Mouse (Mus musculus) neural tube, embryonic 13.5 days (tissue): ENCODE measurements around the gene Mamdc4. TPM values are rescaled to one million over a fixed set of nuclear protein-coding genes. Genes with fewer than 3 reads are reported as not detected.

Experiments used
- ATAC-seq: fragments of 200-750 bp; cut with Nextera tagmentation; 2 replicates; pipeline ENCODE4 v1.8.0; 2017; ENCODE audit warnings: low read depth, mild to moderate bottlenecking, moderate TSS enrichment, moderate library complexity
- H3K27ac ChIP-seq: fragments of 300-500 bp; sonication (generic); replicated peaks from 2 replicates; pipeline ENCODE4 v1.5.1; 2015; ENCODE audit warnings: moderate library complexity, mild to moderate bottlenecking, inconsistent platforms
- H3K27me3 ChIP-seq: fragments of 300-500 bp; sonication (generic); 2 replicates; pipeline ENCODE4 v1.6.1; 2015; ENCODE audit warnings: mild to moderate bottlenecking, inconsistent platforms
- H3K36me3 ChIP-seq: fragments of 300-500 bp; sonication (generic); 2 replicates; pipeline ENCODE4 v1.6.1; 2015; ENCODE audit warnings: mild to moderate bottlenecking, inconsistent platforms
- H3K4me1 ChIP-seq: fragments of 300-500 bp; sonication (generic); replicated peaks from 2 replicates; pipeline ENCODE4 v1.6.1; 2015; ENCODE audit warnings: inconsistent platforms
- H3K4me2 ChIP-seq: fragments of 300-500 bp; sonication (generic); 2 replicates; pipeline ENCODE4 v1.6.1; 2015; ENCODE audit warnings: inconsistent platforms, mild to moderate bottlenecking, moderate library complexity
- H3K4me3 ChIP-seq: fragments of 300-500 bp; sonication (generic); 2 replicates; pipeline ENCODE4 v1.5.1; 2015; ENCODE audit warnings: mild to moderate bottlenecking, inconsistent platforms
- H3K9ac ChIP-seq: fragments of 300-500 bp; sonication (generic); 2 replicates; pipeline ENCODE4 v1.6.1; 2015; ENCODE audit warnings: moderate library complexity, mild to moderate bottlenecking, inconsistent platforms
- H3K9me3 ChIP-seq: fragments of 300-500 bp; sonication (generic); 2 replicates; pipeline ENCODE4 v1.6.1; 2016; ENCODE audit warnings: inconsistent platforms
- WGBS: fragments of 180-500 bp; shearing (Covaris S2); methylation state at CpG from one replicate; pipeline ENCODE4 v1.1.7; 2015; 5-methylcytosine and 5-hydroxymethylcytosine counted together
- polyA plus RNA-seq: library from polyadenylated mRNA; unstranded; fragments of >200 nt; fragmentation: Nextera tagmentation; extraction: Ambion mirVana; gene quantifications from 2 replicates; pipeline ENCODE4 v1.2.1, GENCODE M21; 2015

Gene Mamdc4
- polyA plus RNA-seq, 1 experiment from 2014 or later = 2.5 TPM

- Histone ChIP-seq H3K4me3 (peak overlapping the region; percentile 48), H3K27me3 (peaks cover 55% of the 10 kb centered on the region), H3K4me2 (peak overlapping the region; percentile 72), H3K9ac (peak overlapping the region; percentile 66), H3K4me1 (peaks cover 75% of the 10 kb centered on the region), H3K27ac (no peak overlapping the region), H3K36me3 (peaks cover 31% of the 10 kb centered on the region), H3K9me3 (no peaks in the 10 kb centered on the region)
- 45% methylated on average over 6 of the region's 6 CpGs for WGBS
- ATAC-seq = no peak
These were observed 6.0 kb upstream of the Mamdc4 start for GRCm38 (mm10) chr2:25580621-25581101.

- 6% methylated on average over 27 of the region's 27 CpGs for WGBS
- no peak for ATAC-seq
- Histone ChIP-seq H3K27ac (no peak overlapping the region), H3K4me3 (peak overlapping the region; percentile 18; the same call in 1 of the 2 replicates), H3K9me3 (no peaks in the 10 kb centered on the region), H3K27me3 (peaks cover 56% of the 10 kb centered on the region), H3K4me1 (peaks cover 80% of the 10 kb centered on the region), H3K4me2 (peak overlapping the region; percentile 72), H3K9ac (no peak overlapping the region; the same call in 1 of the 2 replicates), H3K36me3 (peaks cover 24% of the 10 kb centered on the region)
These were observed 5.3 kb upstream of the Mamdc4 start for GRCm38 (mm10) chr2:25579737-25580460.

GRCm38 (mm10) chr2:25578796-25579736 is 4.4 kb upstream of the Mamdc4 start:
- peak overlapping the region; percentile 18; the same call in 1 of the 2 replicates for H3K4me3 ChIP-seq
- H3K9ac ChIP-seq = peak overlapping the region; percentile 18; the same call in 1 of the 2 replicates
- H3K27me3 ChIP-seq = peaks cover 56% of the 10 kb centered on the region
- peak overlapping the region; percentile 44 for H3K4me2 ChIP-seq
- H3K36me3 ChIP-seq = peaks cover 15% of the 10 kb centered on the region
- H3K4me1 ChIP-seq = peaks cover 82% of the 10 kb centered on the region
- H3K9me3 ChIP-seq = no peaks in the 10 kb centered on the region
- 5% methylated on average over 77 of the region's 77 CpGs for WGBS
- H3K27ac ChIP-seq = no peak overlapping the region
- ATAC-seq = no peak

- Histone ChIP-seq H3K9me3 (no peaks in the 10 kb centered on the region), H3K36me3 (peaks cover 8% of the 10 kb centered on the region), H3K27ac (no peak overlapping the region), H3K4me2 (peak overlapping the region; percentile 44), H3K4me1 (peaks cover 83% of the 10 kb centered on the region), H3K27me3 (peaks cover 56% of the 10 kb centered on the region), H3K9ac (peak overlapping the region; percentile 45), H3K4me3 (peak overlapping the region; percentile 24)
- WGBS = 8% methylated on average over 75 of the region's 75 CpGs
- no peak for ATAC-seq
These were observed 3.5 kb upstream of the Mamdc4 start for GRCm38 (mm10) chr2:25577951-25578795.

- Histone ChIP-seq H3K4me3 (peak overlapping the region; percentile 24), H3K27me3 (peaks cover 56% of the 10 kb centered on the region)
- ATAC-seq = no peak
These were observed 2.6 kb upstream of the Mamdc4 start for GRCm38 (mm10) chr2:25576965-25577891.

GRCm38 (mm10) chr2:25576028-25576850 is 1.6 kb upstream of the Mamdc4 start:
- Histone ChIP-seq H3K9me3 (no peaks in the 10 kb centered on the region), H3K9ac (peak overlapping the region; percentile 71; the same call in 1 of the 2 replicates), H3K4me1 (peaks cover 74% of the 10 kb centered on the region), H3K27me3 (peaks cover 56% of the 10 kb centered on the region), H3K36me3 (peaks cover 20% of the 10 kb centered on the region), H3K4me3 (no peak overlapping the region), H3K27ac (no peak overlapping the region), H3K4me2 (peak overlapping the region; percentile 96)
- 68% methylated on average over 16 of the region's 16 CpGs for WGBS
- no peak for ATAC-seq

More at GRCm38 (mm10) chr2:25576965-25577891, 2.6 kb upstream of the Mamdc4 start:
- H3K4me1 ChIP-seq = peaks cover 82% of the 10 kb centered on the region
- peak overlapping the region; percentile 44 for H3K4me2 ChIP-seq
- peaks cover 12% of the 10 kb centered on the region; the same call in 1 of the 2 replicates for H3K36me3 ChIP-seq
- 12% methylated on average over 92 of the region's 92 CpGs for WGBS
- H3K9ac ChIP-seq = peak overlapping the region; percentile 45
- no peaks in the 10 kb centered on the region for H3K9me3 ChIP-seq
- H3K27ac ChIP-seq = no peak overlapping the region

- H3K4me1 ChIP-seq = peaks cover 67% of the 10 kb centered on the region
- H3K27me3 ChIP-seq = peaks cover 50% of the 10 kb centered on the region
These were observed 885 bp upstream of the Mamdc4 start for GRCm38 (mm10) chr2:25575432-25576027.

GRCm38 (mm10) chr2:25574136-25574535 is 509 bp downstream of the Mamdc4 start:
- Histone ChIP-seq H3K4me2 (peak overlapping the region; percentile 96), H3K27me3 (peaks cover 36% of the 10 kb centered on the region), H3K4me3 (peak overlapping the region; percentile 61), H3K9me3 (no peaks in the 10 kb centered on the region), H3K27ac (peak overlapping the region; percentile 91), H3K4me1 (peaks cover 54% of the 10 kb centered on the region), H3K9ac (peak overlapping the region; percentile 78), H3K36me3 (peaks cover 41% of the 10 kb centered on the region)
- WGBS = 19% methylated on average over 11 of the region's 11 CpGs
- peak; percentile 3; the same call in 1 of the 2 replicates for ATAC-seq

More at GRCm38 (mm10) chr2:25575432-25576027, 885 bp upstream of the Mamdc4 start:
- peak; percentile 5; the same call in 1 of the 2 replicates for ATAC-seq
- Histone ChIP-seq H3K36me3 (peaks cover 27% of the 10 kb centered on the region), H3K4me2 (peak overlapping the region; percentile 96), H3K27ac (peak overlapping the region; percentile 91), H3K4me3 (peak overlapping the region; percentile 61), H3K9ac (peak overlapping the region; percentile 71), H3K9me3 (no peaks in the 10 kb centered on the region)
- 13% methylated on average over 21 of the region's 21 CpGs for WGBS

- H3K4me2 ChIP-seq = peak overlapping the region; percentile 96
- H3K27ac ChIP-seq = no peak overlapping the region
- H3K27me3 ChIP-seq = peaks cover 25% of the 10 kb centered on the region
- peaks cover 43% of the 10 kb centered on the region for H3K4me1 ChIP-seq
- peak overlapping the region; percentile 78; the same call in 1 of the 2 replicates for H3K9ac ChIP-seq
- peaks cover 51% of the 10 kb centered on the region for H3K36me3 ChIP-seq
- peak overlapping the region; percentile 61 for H3K4me3 ChIP-seq
- ATAC-seq = no peak
- H3K9me3 ChIP-seq = no peaks in the 10 kb centered on the region
- 93% methylated on average over 2 of the region's 2 CpGs for WGBS
These were observed 1.6 kb downstream of the Mamdc4 start for GRCm38 (mm10) chr2:25573068-25573467.
